Mouse (Mus musculus) cerebellum, adult 2 months (tissue): Measurements from ENCODE around the gene Ints7.

Source experiments
- CTCF ChIP-seq: fragments of 200-500 bp; IDR thresholded peaks from 2 replicates; pipeline ENCODE4 v1.5.1; 2011; ENCODE audit warnings: low read depth, mild to moderate bottlenecking, control low read depth, low read length, moderate library complexity, borderline replicate concordance; ENCODE audit not compliant: insufficient read depth
- POLR2A ChIP-seq: fragments of 200-500 bp; IDR thresholded peaks from 2 replicates; pipeline ENCODE4 v1.6.1; 2011; ENCODE audit warnings: low read length, control low read depth, borderline replicate concordance; ENCODE audit not compliant: insufficient read depth

DNA sequence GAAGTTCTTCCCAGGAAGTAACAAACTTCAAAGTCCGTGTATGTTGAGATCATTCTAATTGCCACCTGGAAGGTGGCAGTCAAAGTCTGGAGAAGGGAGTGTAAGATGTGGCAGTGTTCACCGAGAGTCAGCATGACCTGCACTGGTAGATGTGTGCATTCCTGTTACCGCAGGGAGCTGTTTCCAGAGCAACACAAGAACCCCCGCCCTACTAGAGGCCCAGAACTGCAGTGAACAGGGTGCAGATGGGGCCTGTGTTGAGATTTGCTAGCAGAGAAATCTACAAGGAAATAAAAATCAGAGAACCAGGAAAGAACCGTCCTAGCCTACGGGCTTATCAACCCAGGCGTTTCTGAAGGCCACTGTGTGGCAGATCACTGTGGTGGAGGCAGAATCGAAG, 70.5 kb downstream of the Ints7 start:
- TF ChIP-seq CTCF (no peak), POLR2A (no peak)
